ENCODE assay signal across 11 mouse cellular contexts in the genomic region with DNA sequence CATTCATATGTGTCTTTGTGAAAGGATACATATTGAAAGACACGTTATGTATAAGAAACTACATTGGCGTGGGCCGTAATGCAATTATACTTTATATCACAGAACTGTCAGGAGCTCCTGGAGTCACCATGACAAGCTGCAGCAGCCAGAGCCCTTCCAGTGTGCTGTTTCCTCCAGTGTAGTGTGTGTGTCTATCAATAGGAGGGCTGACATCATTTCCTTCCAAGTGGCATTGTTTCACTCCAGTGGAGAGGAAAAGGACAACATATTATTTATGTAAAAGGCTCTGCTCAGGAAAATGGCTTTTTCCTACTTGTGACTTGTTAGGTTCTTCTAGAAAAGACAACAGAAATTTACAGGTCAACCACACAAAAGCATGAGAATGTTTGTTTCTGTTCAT.
A peak's percentile ranks its signal among the peaks of the same experiment; 100 is the strongest.
DNase-seq lines count a peak whose midpoint lies in the region; ATAC-seq lines count a peak whose summit lies in the region.
"Had no signal": no experiment of that assay in that cellular context is flagged by ENCODE, and none has a peak within 500 bp of the region (broad histone marks: within the 10 kb centered on the region; RNA-seq: fewer than 3 reads in every experiment).

No protein-coding gene starts in this region.

- H3K27ac ChIP-seq in liver, embryonic 12.5 days: 0 out of 2 replicates have a peak overlapping the region, but pooled peaks have one; percentile 40
- no peak overlapping the region for H3K27ac ChIP-seq in liver, embryonic 11.5 days (ENCODE audit: low read depth, low read length)
- H3K27ac ChIP-seq in kidney, embryonic 14.5 days (ENCODE audit: low read depth, low read length): 0 out of 2 replicates have a peak overlapping the region, but pooled peaks have one; percentile 37
- H3K27ac ChIP-seq: layer of hippocampus, adult 2 months; limb, embryonic 13.5 days had no signal

- H3K4me1 ChIP-seq in liver, embryonic 12.5 days: no peaks in the 10 kb centered on the region
- no peaks in the 10 kb centered on the region for H3K4me1 ChIP-seq in liver, embryonic 11.5 days (replicated peaks; ENCODE audit: control insufficient read depth, insufficient read depth, low read length)
- H3K4me1 ChIP-seq in kidney, embryonic 14.5 days (ENCODE audit: control insufficient read depth, insufficient read depth, low read length): no peaks in the 10 kb centered on the region
- H3K4me1 ChIP-seq: limb, embryonic 13.5 days had no signal

- H3K4me3 ChIP-seq in liver, embryonic 12.5 days: no peak overlapping the region
- H3K4me3 ChIP-seq in liver, embryonic 11.5 days (ENCODE audit: low read depth, low read length): no peak overlapping the region
- no peak overlapping the region for H3K4me3 ChIP-seq in kidney, embryonic 14.5 days (ENCODE audit: low read length)
- H3K4me3 ChIP-seq: layer of hippocampus, adult 2 months; limb, embryonic 13.5 days had no signal

- no peaks in the 10 kb centered on the region for H3K9me3 ChIP-seq in liver, embryonic 12.5 days (replicated peaks)
- H3K9me3 ChIP-seq in liver, embryonic 11.5 days (ENCODE audit: control insufficient read depth, low read length): no peaks in the 10 kb centered on the region
- no peaks in the 10 kb centered on the region for H3K9me3 ChIP-seq in kidney, embryonic 14.5 days (ENCODE audit: control insufficient read depth, low read length)
- H3K9me3 ChIP-seq: limb, embryonic 13.5 days had no signal

- no peaks in the 10 kb centered on the region for H3K36me3 ChIP-seq in liver, embryonic 12.5 days
- no peaks in the 10 kb centered on the region for H3K36me3 ChIP-seq in liver, embryonic 11.5 days (ENCODE audit: control insufficient read depth, insufficient read depth, low read length)
- no peaks in the 10 kb centered on the region for H3K36me3 ChIP-seq in kidney, embryonic 14.5 days (ENCODE audit: control insufficient read depth, insufficient read depth, low read length)
- H3K36me3 ChIP-seq: limb, embryonic 13.5 days had no signal

- H3K9ac ChIP-seq in liver, embryonic 12.5 days: no peak overlapping the region
- H3K9ac ChIP-seq in liver, embryonic 11.5 days (ENCODE audit: low read depth, low read length): no peak overlapping the region
- H3K9ac ChIP-seq in kidney, embryonic 14.5 days (ENCODE audit: low read depth, low read length): no peak overlapping the region
- H3K9ac ChIP-seq: limb, embryonic 13.5 days had no signal

- DNase-seq in adrenal gland, adult (ENCODE audit: inconsistent age in 2 of 2, low spot score in 1 of 2): peak; percentile 9 to 31
- no peak for DNase-seq in adrenal gland, postnatal 14 days
- no peak for DNase-seq in liver, embryonic 11.5 days (ENCODE audit: low spot score)
- peak; percentile 65 for DNase-seq in lung, postnatal 36 days
- no peak for DNase-seq in right cerebral cortex, adult 2 months (ENCODE audit: low spot score in 2 of 2)
- DNase-seq in layer of hippocampus, adult 11-12 months (ENCODE audit: low spot score): no peak

- no peak overlapping the region for H3K4me2 ChIP-seq in liver, embryonic 12.5 days
- no peak overlapping the region for H3K4me2 ChIP-seq in liver, embryonic 11.5 days
- H3K4me2 ChIP-seq in kidney, embryonic 14.5 days (replicated peaks; ENCODE audit: low read depth, low read length): no peak overlapping the region
- H3K4me2 ChIP-seq: limb, embryonic 13.5 days had no signal

- 50% methylated on average over 3 of the region's 3 CpGs for WGBS in liver, embryonic 12.5 days (ENCODE audit: insufficient replicate concordance)
- WGBS in liver, embryonic 11.5 days: 69% methylated on average over 3 of the region's 3 CpGs
- WGBS in kidney, embryonic 14.5 days: 59% methylated on average over 3 of the region's 3 CpGs

- H3K27me3 ChIP-seq in liver, embryonic 12.5 days (replicated peaks): no peaks in the 10 kb centered on the region
- H3K27me3 ChIP-seq in liver, embryonic 11.5 days (replicated peaks; ENCODE audit: control insufficient read depth, insufficient read depth, low read length): no peaks in the 10 kb centered on the region
- no peaks in the 10 kb centered on the region for H3K27me3 ChIP-seq in kidney, embryonic 14.5 days (ENCODE audit: control insufficient read depth, insufficient read depth, low read length)
- H3K27me3 ChIP-seq: limb, embryonic 13.5 days had no signal

- ATAC-seq in liver, embryonic 12.5 days: no peak
- ATAC-seq in liver, embryonic 11.5 days (replicated peaks; ENCODE audit: low FRiP score): no peak
- no peak; the same call in 1 of the 2 replicates for ATAC-seq in kidney, embryonic 14.5 days (ENCODE audit: low FRiP score, low TSS enrichment)
- ATAC-seq: activated CD4-positive, CD25-positive, alpha-beta regulatory T cell, adult 4 months had no signal

Comparison
In these comparisons a context has a peak if more than half of its experiments do, and no peak if none do; other contexts are left out.
1. DNase-seq: peak in adrenal gland, adult (2 of 2) and lung, postnatal 36 days (single experiment); none in adrenal gland, postnatal 14 days (single experiment), liver, embryonic 11.5 days (single experiment), right cerebral cortex, adult 2 months (0 of 2) and layer of hippocampus, adult 11-12 months (single experiment).